Mouse (Mus musculus) kidney, adult 2 months (tissue): Measurements from ENCODE around the gene Trmu.

Source experiments
- CTCF ChIP-seq: fragments of 200-500 bp; conservative IDR thresholded peaks from 2 replicates; pipeline ENCODE4 v1.5.1; 2011; ENCODE audit warnings: low read depth, mild to moderate bottlenecking, control low read depth, low read length, moderate library complexity, mixed read lengths; ENCODE audit not compliant: insufficient read depth, insufficient read length
- POLR2A ChIP-seq: fragments of 200-500 bp; IDR thresholded peaks from one replicate; pipeline ENCODE4 v1.6.1; 2011; ENCODE audit warnings: low read depth, low read length, control low read depth

DNA sequence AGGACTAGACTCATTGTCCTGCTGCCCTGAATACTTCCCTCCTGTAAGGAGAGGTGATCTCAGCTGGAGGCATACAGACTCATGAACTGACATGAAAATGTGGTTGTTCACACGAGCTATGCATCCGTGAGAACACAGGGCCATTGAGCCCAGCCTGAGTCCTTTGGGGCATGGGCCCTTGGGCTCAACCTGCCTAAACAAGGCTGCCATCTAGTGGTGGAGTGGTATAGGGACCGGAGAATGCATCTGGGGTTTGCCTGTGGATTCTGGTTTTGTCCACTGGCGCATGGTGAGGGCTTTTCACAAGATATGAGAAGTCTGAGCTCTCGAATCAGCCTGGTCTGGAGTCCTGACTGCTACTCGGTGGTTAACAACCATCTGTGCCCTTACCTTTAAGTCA lies 11.4 kb upstream of the Trmu start:
- TF ChIP-seq POLR2A (no peak), CTCF (peak; percentile 96)
